Mouse (Mus musculus) forebrain, embryonic 11.5 days (tissue): ENCODE data around the gene Gm3149. TPM values are rescaled to one million over a fixed set of nuclear protein-coding genes. Genes with fewer than 3 reads are reported as not detected.

ENCODE experiments used
- polyA plus RNA-seq: library from polyadenylated mRNA; unstranded; fragments of >200 nt; fragmentation: Nextera tagmentation; extraction: Ambion mirVana; gene quantifications from 2 replicates; pipeline ENCODE4 v1.2.1, GENCODE M21; 2014

The Gm3149 gene
- polyA plus RNA-seq, 1 experiment from 2014 or later, result not detected

Other genes with a start within 250 kb of the Gm3149 start
- not detected in 2 replicates for gene Gm3115, start 233.2 kb upstream of the Gm3149 start, polyA plus RNA-seq
- 0.53 TPM in 1 of 2 replicates, not detected in the other for gene Gm8108, start 206.8 kb upstream of the Gm3149 start, polyA plus RNA-seq
- gene Gm3127, start 152.3 kb upstream of the Gm3149 start, polyA plus RNA-seq, result not detected in 2 replicates
- 0.79 and 1.9 TPM in 2 replicates for gene Gm2974, start 134.7 kb upstream of the Gm3149 start, polyA plus RNA-seq
- not detected in 2 replicates for gene Gm3138, start 67.7 kb upstream of the Gm3149 start, polyA plus RNA-seq
- 0.63 and 0.75 TPM in 2 replicates for gene 2610042L04Rik, start 17.5 kb downstream of the Gm3149 start, polyA plus RNA-seq
- not detected in 2 replicates for gene Gm3159, start 80.2 kb downstream of the Gm3149 start, polyA plus RNA-seq
- gene Gm3164, start 98.2 kb downstream of the Gm3149 start, polyA plus RNA-seq, result 0.41 and 1.1 TPM in 2 replicates
- gene Gm3173, start 113.7 kb downstream of the Gm3149 start, polyA plus RNA-seq, result not detected in 2 replicates
- not detected in 2 replicates for gene Gm3182, start 164.5 kb downstream of the Gm3149 start, polyA plus RNA-seq
- not detected in 2 replicates for gene Gm3047, start 238.1 kb downstream of the Gm3149 start, polyA plus RNA-seq